Mouse (Mus musculus): ENCODE measurements at regions not wholly inside any gene's neighbourhood (a gene's known extent, or its start where the extent isn't known, plus 50 kb on each side); places are given as distances from the start of the nearest gene placed in this dataset.
"Not testable (repeated sequence)": the region's sequence is repeated elsewhere in the genome, so short reads cannot be mapped to it uniquely, and the experiment has no call there.

GRCm38 (mm10) chr12:107183283-107183682, 305.1 kb upstream of the 3110018I06Rik start:
- peak; percentile 35 for DNase-seq

- DNase-seq = no peak
These were observed 304.0 kb upstream of the 3110018I06Rik start for GRCm38 (mm10) chr12:107184426-107184825.

GRCm38 (mm10) chr12:107186361-107186760, 302.1 kb upstream of the 3110018I06Rik start:
- no peak for DNase-seq

- DNase-seq = no peak
These were observed 300.4 kb upstream of the 3110018I06Rik start for GRCm38 (mm10) chr12:107188055-107188454.

GRCm38 (mm10) chr12:107198389-107199018, 289.9 kb upstream of the 3110018I06Rik start:
- DNase-seq = no peak

- no peak for DNase-seq
These were observed 287.5 kb upstream of the 3110018I06Rik start for GRCm38 (mm10) chr12:107200903-107201302.

- not testable (repeated sequence) for DNase-seq
These were observed 279.6 kb upstream of the 3110018I06Rik start for GRCm38 (mm10) chr12:107208826-107209225.

DNA sequence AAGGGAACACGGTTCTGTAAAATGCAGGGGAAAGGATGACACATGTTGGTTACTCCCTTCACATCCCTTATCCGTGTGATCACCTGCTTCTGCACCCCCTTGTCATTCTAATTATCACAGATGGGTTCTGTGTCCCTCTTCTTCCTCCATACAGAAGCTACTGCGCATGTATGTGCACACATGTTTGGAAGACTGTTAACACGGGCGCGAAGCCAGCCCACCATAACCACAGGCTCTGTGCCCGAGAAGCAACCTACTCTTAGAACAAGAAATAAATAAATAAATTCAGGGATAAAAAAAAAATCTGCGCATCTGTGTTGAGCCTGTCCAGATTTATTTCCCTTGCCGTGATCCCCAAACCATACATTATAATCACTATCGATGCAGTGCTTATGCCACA, 275.6 kb upstream of the 3110018I06Rik start:
- no peak for DNase-seq

DNA sequence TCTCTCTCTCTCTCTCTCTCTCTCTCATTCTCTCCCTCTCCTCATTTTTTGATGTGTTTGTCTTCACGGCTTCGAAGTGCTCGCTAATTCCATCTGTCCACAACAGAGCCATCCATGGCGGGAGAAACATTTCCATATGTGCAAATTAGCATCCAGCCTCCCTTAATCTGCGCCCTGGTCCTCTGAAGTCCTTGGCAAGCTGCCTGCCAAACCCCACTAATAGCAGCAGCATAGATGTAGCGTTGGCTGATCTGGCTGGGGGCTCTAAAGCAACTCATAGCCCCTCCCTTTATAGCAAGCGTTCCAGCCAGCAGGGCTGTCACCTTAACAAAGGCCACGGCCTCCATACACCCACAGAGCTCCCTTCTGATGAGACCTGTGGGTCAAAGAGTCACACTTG, 272.3 kb upstream of the 3110018I06Rik start:
- peak; percentile 11 for DNase-seq

DNA sequence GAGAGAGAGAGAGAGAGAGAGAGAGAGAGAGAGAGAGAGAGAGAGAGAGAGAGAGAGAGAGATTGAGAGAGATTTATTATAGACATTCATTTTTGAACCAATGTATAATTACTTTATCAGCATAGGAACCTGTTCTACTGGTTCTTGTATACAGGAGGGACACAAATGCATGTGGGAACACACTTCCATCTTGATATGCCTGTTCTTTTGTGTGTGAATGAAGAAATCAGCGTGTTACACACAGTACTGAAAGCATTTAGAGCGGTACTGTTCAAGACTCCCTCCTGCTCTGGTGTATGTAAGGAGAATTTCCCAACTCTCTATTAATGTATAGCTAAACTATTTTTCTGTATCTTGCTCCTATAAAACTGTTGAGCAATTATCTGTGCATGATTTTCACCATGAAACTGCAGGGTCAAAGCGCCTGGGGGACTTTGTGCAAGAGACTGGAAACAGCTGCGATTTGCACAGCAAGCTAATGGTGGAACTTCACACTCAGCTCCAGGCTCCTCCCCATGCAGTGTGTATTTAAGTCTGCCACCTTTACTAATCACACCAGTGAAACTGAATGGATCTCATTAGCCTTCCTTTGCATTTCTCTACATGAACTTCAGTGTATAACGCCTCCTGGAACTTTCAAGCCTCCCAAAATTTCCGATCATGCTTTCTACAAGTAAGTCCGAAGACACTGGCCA, 267.0 kb upstream of the 3110018I06Rik start:
- DNase-seq = no peak

GRCm38 (mm10) chr12:107222106-107222505, 266.3 kb upstream of the 3110018I06Rik start:
- no peak for DNase-seq

- no peak for DNase-seq
These were observed 258.3 kb upstream of the 3110018I06Rik start for GRCm38 (mm10) chr12:107230097-107230496.

GRCm38 (mm10) chr12:107231629-107232028, 256.8 kb upstream of the 3110018I06Rik start:
- no peak for DNase-seq

DNA sequence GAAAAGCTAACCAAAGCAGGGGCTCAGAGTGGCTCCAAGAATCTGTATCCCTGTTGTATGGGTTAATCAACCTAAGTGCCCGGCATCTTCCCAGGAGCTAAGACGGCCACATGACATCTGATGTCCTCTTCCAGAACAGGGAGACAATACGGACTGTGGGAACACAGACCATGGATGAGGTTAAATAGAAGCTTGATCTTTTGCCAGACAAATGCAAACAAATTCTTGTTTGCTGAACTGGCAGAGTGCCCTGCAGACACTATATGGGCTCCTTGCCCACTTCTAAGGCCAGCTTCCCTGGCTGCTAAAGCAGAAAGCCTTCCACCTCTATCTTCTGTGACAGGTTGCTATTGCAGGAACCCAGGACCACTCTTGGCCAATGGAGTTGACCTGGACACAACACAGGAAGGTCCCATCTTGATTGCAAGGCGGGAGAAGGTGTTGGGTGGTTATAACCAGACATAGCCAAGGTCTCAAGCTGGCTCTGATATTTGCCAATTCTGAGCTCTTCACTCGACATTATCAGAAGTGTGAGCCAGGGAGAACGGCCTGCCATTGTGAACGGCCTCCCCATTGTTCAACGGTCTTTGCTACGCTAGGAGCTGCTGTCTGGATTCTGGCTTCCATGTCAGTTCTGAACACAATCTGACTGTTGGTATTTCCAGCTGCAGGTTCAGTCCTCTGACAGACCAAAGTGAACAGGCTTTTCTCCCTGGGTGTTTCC, 237.5 kb upstream of the 3110018I06Rik start:
- DNase-seq = no peak

DNA sequence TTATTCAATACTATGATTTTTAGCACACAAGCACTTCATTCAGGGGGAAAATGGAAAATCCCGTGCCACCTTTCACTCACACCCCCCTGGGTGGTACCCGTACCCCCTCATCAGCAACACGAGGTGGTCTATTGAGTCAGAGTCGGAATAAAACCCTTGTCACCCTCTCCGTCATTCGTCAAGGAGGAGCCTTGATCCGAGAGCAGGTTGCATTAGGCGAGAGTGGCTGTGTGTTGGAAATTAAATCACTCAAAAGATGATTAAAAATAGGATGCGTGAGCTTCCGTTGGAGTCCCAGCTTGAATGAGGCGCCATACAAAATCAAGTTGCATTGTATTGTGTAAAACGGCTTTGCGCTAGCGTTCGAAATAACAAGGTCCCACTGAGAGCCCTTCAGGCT, 236.5 kb upstream of the 3110018I06Rik start:
- DNase-seq = no peak

DNA sequence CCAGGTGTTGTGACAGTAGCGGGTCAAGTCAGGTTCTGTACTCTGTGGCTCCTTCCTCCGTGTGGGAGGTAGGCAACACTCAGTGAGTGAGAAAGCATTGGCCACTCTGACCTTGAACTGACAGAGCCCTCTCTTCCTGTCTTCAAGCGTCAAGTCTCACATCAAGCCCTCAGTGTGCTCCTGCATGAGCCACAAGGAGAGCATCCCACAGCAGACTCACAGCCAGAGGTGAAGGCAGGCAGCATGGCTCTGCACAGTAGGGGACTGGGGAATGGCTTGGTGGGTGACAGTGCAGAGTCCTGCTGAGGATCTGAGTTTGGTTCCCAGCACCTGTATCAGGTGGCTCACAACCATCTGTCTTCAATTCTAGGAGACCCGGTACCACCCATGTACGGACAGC, 226.4 kb upstream of the 3110018I06Rik start:
- no peak for DNase-seq

- peak; percentile 16 for DNase-seq
These were observed 225.9 kb upstream of the 3110018I06Rik start for GRCm38 (mm10) chr12:107262516-107262915.

DNA sequence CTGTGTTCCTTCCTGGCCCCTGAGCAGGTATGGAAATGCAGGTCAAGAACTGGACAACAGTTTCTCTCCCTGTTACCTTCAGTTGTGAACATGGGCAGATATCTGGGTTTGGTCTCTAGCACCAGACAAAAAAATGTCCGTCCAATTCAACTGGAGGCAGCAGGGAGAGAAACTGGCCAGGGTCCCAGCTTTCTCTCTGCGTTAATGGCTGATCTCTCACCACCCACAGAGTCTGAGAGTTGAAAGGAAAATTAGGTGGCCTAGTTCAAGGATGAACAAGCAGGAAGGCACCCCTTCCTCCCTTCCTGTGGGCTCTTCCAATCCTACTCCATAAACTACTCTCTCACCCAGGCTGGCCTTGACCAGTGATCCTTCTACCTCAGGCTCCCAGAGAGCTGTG, 221.7 kb upstream of the 3110018I06Rik start:
- DNase-seq = peak; percentile 53

GRCm38 (mm10) chr12:107285622-107286021, 202.8 kb upstream of the 3110018I06Rik start:
- no peak for DNase-seq

- DNase-seq = no peak
These were observed 197.1 kb upstream of the 3110018I06Rik start for GRCm38 (mm10) chr12:107291377-107291776.

GRCm38 (mm10) chr12:107307094-107307740, 181.2 kb upstream of the 3110018I06Rik start:
- DNase-seq = peak; percentile 23

- no peak for DNase-seq
These were observed 173.0 kb upstream of the 3110018I06Rik start for GRCm38 (mm10) chr12:107315446-107315845.

- no peak for DNase-seq
These were observed 165.6 kb upstream of the 3110018I06Rik start for GRCm38 (mm10) chr12:107322861-107323260.
